Mouse (Mus musculus) limb, embryonic 11.5 days (tissue): Measurements from ENCODE around the gene Ndufs1. TPM values are rescaled to one million over a fixed set of nuclear protein-coding genes. Genes with fewer than 3 reads are reported as not detected.

Source experiments
- ATAC-seq: fragments of 200-750 bp; cut with Nextera tagmentation; 2 replicates; pipeline ENCODE4 v1.8.0; 2017; ENCODE audit warnings: low read depth; ENCODE audit not compliant: insufficient number of reproducible peaks, low FRiP score, low TSS enrichment
- DNase-seq: peaks from one replicate; pipeline ENCODE4 v3.0.0-alpha.2; 2015; ENCODE audit warnings: low spot score
- H3K27ac ChIP-seq: fragments of 300-500 bp; sonication (generic); replicated peaks from 2 replicates; pipeline ENCODE4 v1.5.1; 2014; ENCODE audit warnings: low read depth, mild to moderate bottlenecking, low read length
- H3K27me3 ChIP-seq: fragments of 300-500 bp; sonication (generic); 2 replicates; pipeline ENCODE4 v1.6.1; 2014; ENCODE audit warnings: mild to moderate bottlenecking, low read length, mixed read lengths; ENCODE audit not compliant: control insufficient read depth, insufficient read depth
- H3K36me3 ChIP-seq: fragments of 300-500 bp; sonication (generic); 2 replicates; pipeline ENCODE4 v1.6.1; 2014; ENCODE audit warnings: mild to moderate bottlenecking, low read length, moderate library complexity, mixed read lengths; ENCODE audit not compliant: control insufficient read depth, insufficient read depth
- H3K4me1 ChIP-seq: fragments of 300-500 bp; sonication (generic); 2 replicates; pipeline ENCODE4 v1.6.1; 2014; ENCODE audit warnings: low read length, mixed read lengths; ENCODE audit not compliant: control insufficient read depth, insufficient read depth
- H3K4me2 ChIP-seq: fragments of 300-500 bp; sonication (generic); 2 replicates; pipeline ENCODE4 v1.6.1; 2014; ENCODE audit warnings: low read depth, mild to moderate bottlenecking, moderate library complexity; ENCODE audit not compliant: severe bottlenecking
- H3K4me3 ChIP-seq: fragments of 300-500 bp; sonication (generic); 2 replicates; pipeline ENCODE4 v1.5.1; 2014; ENCODE audit warnings: low read depth, low read length
- H3K9ac ChIP-seq: fragments of 300-500 bp; sonication (generic); 2 replicates; pipeline ENCODE4 v1.6.1; 2014; ENCODE audit warnings: mild to moderate bottlenecking, low read length
- H3K9me3 ChIP-seq: fragments of 300-500 bp; sonication (generic); 2 replicates; pipeline ENCODE4 v1.6.1; 2016; ENCODE audit warnings: low read length; ENCODE audit not compliant: control insufficient read depth
- WGBS: fragments of 180-500 bp; shearing (Covaris S2); extraction: QIAGEN DNeasy Blood & Tissue Kit; methylation state at CpG from one replicate; pipeline ENCODE4 v1.1.7; 2014; 5-methylcytosine and 5-hydroxymethylcytosine counted together
- polyA plus RNA-seq: library from polyadenylated mRNA; unstranded; fragments of >200 nt; fragmentation: Nextera tagmentation; extraction: Ambion mirVana; gene quantifications from 2 replicates; pipeline ENCODE4 v1.2.1, GENCODE M21; 2014

Ndufs1 gene
- 148 and 154 TPM in 2 replicates for polyA plus RNA-seq

DNA sequence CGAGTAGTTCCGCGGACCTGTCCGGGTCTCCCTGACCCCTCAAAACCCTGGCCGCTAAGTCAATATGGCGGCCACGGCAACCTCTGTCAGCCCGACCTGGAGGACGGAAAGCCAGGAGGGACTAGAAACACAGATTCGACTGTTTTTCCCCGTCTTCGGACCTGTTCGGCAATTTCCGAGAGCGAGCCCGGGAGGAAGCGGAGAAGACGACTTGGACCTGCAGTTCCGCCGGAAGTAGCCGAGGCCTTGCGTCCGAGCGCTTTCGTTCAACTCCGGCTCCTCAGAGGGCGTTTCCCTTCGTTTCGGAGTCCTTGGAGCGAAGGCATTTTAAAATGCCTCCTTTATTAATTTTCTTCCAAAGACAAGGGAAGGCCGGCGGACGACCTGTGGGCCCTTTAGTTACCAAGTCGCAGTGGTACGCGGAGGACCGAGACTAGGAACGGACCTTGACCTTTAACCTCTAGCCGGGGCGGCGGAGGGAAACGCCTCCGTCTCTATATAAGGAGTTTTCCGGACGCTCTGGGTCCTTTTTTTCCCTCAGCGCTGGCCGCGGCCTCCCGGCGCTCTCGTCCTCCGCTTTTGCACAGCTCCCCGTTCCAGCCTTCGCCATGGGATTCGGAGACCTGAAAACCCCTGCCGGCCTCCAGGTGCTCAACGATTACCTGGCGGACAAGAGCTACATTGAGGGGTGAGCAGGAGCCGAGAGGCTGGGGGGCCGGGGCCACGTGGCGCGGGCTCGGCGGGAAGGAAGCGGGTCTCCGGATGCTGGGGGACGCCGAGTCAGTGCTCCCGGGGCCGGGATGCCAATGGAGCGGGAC is at the start of gene Ndufs1, which contains the start of gene Eef1b2:
Gene Ndufs1, minus strand, starts transcription at position 230 of the 818 bp plus-strand sequence.
Gene Eef1b2, plus strand, starts transcription at position 222 of the 818 bp plus-strand sequence.
- under 1% methylated on average over 71 of the region's 72 CpGs for WGBS
- H3K27ac ChIP-seq: peak within 1 kb of the TSS; percentile 72
- peak within 1 kb of the TSS; percentile 93 for H3K9ac ChIP-seq
- H3K4me2 ChIP-seq: peak within 1 kb of the TSS; percentile 77
- ATAC-seq: peak; percentile 83
- H3K27me3 ChIP-seq: no peaks in the 10 kb centered on the region
- peaks cover 11% of the 10 kb centered on the region for H3K4me1 ChIP-seq
- H3K4me3 ChIP-seq: peak within 1 kb of the TSS; percentile 92
- peak; percentile 98 for DNase-seq
- H3K9me3 ChIP-seq: no peaks in the 10 kb centered on the region
- H3K36me3 ChIP-seq: peaks cover 4% of the 10 kb centered on the region; the same call in 1 of the 2 replicates

DNA sequence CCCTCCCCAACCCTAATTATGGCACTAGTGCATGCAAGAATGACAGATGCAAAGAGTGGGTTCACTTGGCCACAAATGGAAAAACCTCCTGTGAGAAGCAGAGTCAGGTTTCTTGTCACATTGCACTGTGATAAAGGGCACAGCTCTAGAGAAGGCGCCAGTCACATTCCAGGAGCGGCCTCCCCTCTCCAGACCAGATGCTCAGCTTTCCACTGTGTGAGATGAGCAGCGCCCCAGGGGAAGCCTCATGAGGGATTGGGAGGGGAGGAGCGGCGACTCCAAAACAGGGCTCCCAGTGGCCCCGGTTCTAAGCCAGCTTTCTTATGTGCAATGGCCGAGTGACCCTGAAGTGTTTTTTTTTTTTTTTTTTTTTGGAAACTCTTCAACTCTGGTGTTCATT is 49.3 kb upstream of the Ndufs1 start:
- H3K27me3 ChIP-seq: no peaks in the 10 kb centered on the region
- DNase-seq (peak; percentile 47), ATAC-seq (peak; percentile 60; the same call in 1 of the 2 replicates)
- H3K36me3 ChIP-seq: no peaks in the 10 kb centered on the region
- 3% methylated on average over 7 of the region's 7 CpGs for WGBS
- H3K4me2 ChIP-seq: no peak overlapping the region
- H3K4me1 ChIP-seq: no peaks in the 10 kb centered on the region
- H3K4me3 ChIP-seq: no peak overlapping the region
- no peak overlapping the region for H3K9ac ChIP-seq
- no peaks in the 10 kb centered on the region for H3K9me3 ChIP-seq
- no peak overlapping the region for H3K27ac ChIP-seq

- ATAC-seq: no peak
- H3K27me3 ChIP-seq: no peaks in the 10 kb centered on the region
- 77% methylated on average over 4 of the region's 4 CpGs for WGBS
Measured at GRCm38 (mm10) chr1:63225009-63225408, 48.4 kb upstream of the Ndufs1 start.

DNA sequence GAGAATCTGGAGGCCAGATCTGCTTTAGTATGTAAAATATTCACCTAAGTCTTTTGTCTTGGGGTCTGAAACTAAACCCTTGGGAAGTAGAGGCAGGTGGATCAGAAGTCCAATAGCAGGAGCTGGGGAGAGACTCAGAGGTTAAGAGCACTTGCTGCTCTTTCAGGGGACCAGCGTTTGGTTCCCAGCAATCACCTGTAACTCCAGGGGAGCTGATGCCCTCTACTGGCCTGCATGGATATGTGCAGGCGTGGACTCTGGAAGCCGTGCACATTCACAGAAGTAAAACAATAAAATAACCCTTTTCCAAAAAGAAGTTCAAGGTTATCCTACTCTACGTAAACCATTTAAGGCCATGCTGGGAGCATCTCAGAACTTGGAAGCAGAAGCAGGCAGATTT is 42.6 kb upstream of the Ndufs1 start:
- no peaks in the 10 kb centered on the region for H3K4me1 ChIP-seq
- H3K27ac ChIP-seq: no peak overlapping the region
- H3K9me3 ChIP-seq: no peaks in the 10 kb centered on the region
- H3K9ac ChIP-seq: no peak overlapping the region
- 91% methylated on average over 4 of the region's 4 CpGs for WGBS
- H3K27me3 ChIP-seq: 0 out of 2 replicates have a peak, but pooled peaks cover 5% of the 10 kb centered on the region
- H3K4me3 ChIP-seq: no peak overlapping the region
- ATAC-seq (no peak), DNase-seq (no peak)
- no peak overlapping the region for H3K4me2 ChIP-seq
- H3K36me3 ChIP-seq: no peaks in the 10 kb centered on the region

More at GRCm38 (mm10) chr1:63225009-63225408, 48.4 kb upstream of the Ndufs1 start:
- Histone ChIP-seq H3K27ac (no peak overlapping the region), H3K4me2 (no peak overlapping the region), H3K4me1 (no peaks in the 10 kb centered on the region), H3K9ac (no peak overlapping the region), H3K36me3 (no peaks in the 10 kb centered on the region), H3K9me3 (no peaks in the 10 kb centered on the region), H3K4me3 (no peak overlapping the region)
- no peak for DNase-seq

- Histone ChIP-seq H3K27me3 (0 out of 2 replicates have a peak, but pooled peaks cover 5% of the 10 kb centered on the region), H3K36me3 (no peaks in the 10 kb centered on the region), H3K4me2 (no peak overlapping the region), H3K9ac (no peak overlapping the region), H3K9me3 (no peaks in the 10 kb centered on the region), H3K4me1 (peaks cover 3% of the 10 kb centered on the region; the same call in 1 of the 2 replicates), H3K27ac (no peak overlapping the region), H3K4me3 (no peak overlapping the region)
- no peak for DNase-seq
- ATAC-seq: no peak
- 37% methylated on average over 7 of the region's 7 CpGs for WGBS
Measured at GRCm38 (mm10) chr1:63214631-63215030, 38.0 kb upstream of the Ndufs1 start.

GRCm38 (mm10) chr1:63214271-63214558 is 37.6 kb upstream of the Ndufs1 start, which contains the start of gene Gpr1:
TSS of gene Gpr1 (minus strand) at chr1:63214543.
- Histone ChIP-seq H3K9me3 (no peaks in the 10 kb centered on the region), H3K4me2 (no peak within 1 kb of the TSS), H3K4me1 (peaks cover 3% of the 10 kb centered on the region; the same call in 1 of the 2 replicates), H3K9ac (no peak within 1 kb of the TSS), H3K27me3 (0 out of 2 replicates have a peak, but pooled peaks cover 5% of the 10 kb centered on the region), H3K4me3 (no peak within 1 kb of the TSS), H3K36me3 (no peaks in the 10 kb centered on the region), H3K27ac (no peak within 1 kb of the TSS)
- DNase-seq (no peak), ATAC-seq (no peak)
- 35% methylated on average over 3 of the region's 3 CpGs for WGBS

DNA sequence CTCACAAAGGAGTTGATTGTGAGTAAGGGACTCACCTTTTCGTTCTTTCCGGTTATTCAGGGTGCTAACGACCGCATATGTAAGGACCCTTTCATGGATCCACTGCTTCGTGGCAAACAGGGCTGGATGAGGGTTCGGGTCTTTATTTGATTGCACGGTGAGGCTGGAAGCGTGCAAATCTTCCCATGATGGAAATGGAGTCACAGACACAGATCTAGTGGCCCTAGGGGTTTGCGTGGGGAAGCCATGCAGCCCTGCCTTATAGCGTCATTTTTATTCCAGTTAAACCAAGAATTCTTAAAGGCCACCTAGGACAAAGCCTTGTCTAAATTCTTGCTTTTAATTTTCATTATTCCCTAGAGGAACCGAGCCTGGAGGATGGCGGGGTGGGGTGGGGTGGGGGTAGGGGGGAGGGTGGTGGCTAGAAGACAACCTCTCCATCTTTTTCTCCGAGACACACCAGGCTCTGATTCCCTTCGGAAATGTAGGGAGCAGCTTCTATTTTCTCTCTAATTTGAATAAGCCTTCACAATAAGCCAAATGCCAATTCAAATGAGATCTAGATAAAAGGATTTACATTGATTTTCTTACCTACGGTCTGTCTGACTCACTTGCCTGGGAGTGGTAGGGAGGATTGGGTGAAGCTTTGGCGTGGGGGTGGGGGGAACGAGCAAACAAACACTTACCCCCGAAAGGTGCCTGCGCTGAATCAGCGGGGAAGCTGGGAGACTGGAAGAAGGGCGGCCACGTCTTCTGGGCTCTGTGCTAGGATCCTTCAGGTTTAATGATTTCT is 37.0 kb upstream of the Ndufs1 start:
- no peak for DNase-seq
- Histone ChIP-seq H3K4me2 (no peak overlapping the region), H3K27ac (no peak overlapping the region)

GRCm38 (mm10) chr1:63209861-63210529 is 33.4 kb upstream of the Ndufs1 start:
- ATAC-seq (no peak), DNase-seq (no peak)
- Histone ChIP-seq H3K9me3 (no peaks in the 10 kb centered on the region), H3K4me1 (peaks cover 3% of the 10 kb centered on the region; the same call in 1 of the 2 replicates), H3K9ac (no peak overlapping the region), H3K36me3 (no peaks in the 10 kb centered on the region), H3K4me3 (no peak overlapping the region), H3K4me2 (no peak overlapping the region), H3K27me3 (peaks cover 8% of the 10 kb centered on the region; the same call in 1 of the 2 replicates), H3K27ac (no peak overlapping the region)
- WGBS: 29% methylated on average over 6 of the region's 6 CpGs

More for the DNA sequence above, 37.0 kb upstream of the Ndufs1 start:
- ATAC-seq: no peak
- no peaks in the 10 kb centered on the region for H3K36me3 ChIP-seq
- WGBS: 20% methylated on average over 22 of the region's 22 CpGs
- H3K9ac ChIP-seq: no peak overlapping the region
- no peaks in the 10 kb centered on the region for H3K9me3 ChIP-seq
- no peak overlapping the region for H3K4me3 ChIP-seq
- H3K27me3 ChIP-seq: 0 out of 2 replicates have a peak, but pooled peaks cover 7% of the 10 kb centered on the region
- peaks cover 3% of the 10 kb centered on the region; the same call in 1 of the 2 replicates for H3K4me1 ChIP-seq
